Mouse (Mus musculus) adrenal gland, postnatal 25 days (tissue): Measurements from ENCODE around the gene Shisa5. TPM values are rescaled to one million over a fixed set of nuclear protein-coding genes. Genes with fewer than 3 reads are reported as not detected.

Experiments
- DNase-seq: peaks from one replicate; pipeline ENCODE4 v3.0.0; 2021; ENCODE audit warnings: mixed read lengths
- total RNA-seq: library from RNA; stranded (reverse); gene quantifications from 2 replicates; pipeline ENCODE4 v1.2.3, GENCODE M21; 2021

Shisa5 gene
- total RNA-seq, 1 experiment from 2014 or later, result 119 TPM

DNA sequence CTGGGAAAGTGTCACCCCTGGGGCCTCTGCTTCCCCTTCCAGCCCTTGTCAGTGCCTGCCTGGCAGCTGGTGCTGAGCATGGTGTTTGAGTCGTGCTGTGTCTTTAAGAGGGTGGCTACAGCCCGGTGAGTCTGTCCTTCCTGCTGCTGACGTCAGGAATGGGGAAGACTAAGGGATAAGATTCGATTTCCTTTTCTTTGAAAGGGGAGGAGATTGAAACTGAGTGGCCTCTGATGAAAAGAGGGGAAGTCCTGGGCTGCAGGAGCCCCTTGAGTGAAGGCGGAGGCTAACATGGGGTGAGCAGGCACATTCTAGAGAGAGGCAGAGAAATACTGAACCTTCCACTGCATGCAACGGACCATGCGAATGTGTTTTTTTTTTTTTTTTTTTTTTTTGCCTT, 16.3 kb downstream of the Shisa5 start:
- DNase-seq, result peak; percentile 58

DNA sequence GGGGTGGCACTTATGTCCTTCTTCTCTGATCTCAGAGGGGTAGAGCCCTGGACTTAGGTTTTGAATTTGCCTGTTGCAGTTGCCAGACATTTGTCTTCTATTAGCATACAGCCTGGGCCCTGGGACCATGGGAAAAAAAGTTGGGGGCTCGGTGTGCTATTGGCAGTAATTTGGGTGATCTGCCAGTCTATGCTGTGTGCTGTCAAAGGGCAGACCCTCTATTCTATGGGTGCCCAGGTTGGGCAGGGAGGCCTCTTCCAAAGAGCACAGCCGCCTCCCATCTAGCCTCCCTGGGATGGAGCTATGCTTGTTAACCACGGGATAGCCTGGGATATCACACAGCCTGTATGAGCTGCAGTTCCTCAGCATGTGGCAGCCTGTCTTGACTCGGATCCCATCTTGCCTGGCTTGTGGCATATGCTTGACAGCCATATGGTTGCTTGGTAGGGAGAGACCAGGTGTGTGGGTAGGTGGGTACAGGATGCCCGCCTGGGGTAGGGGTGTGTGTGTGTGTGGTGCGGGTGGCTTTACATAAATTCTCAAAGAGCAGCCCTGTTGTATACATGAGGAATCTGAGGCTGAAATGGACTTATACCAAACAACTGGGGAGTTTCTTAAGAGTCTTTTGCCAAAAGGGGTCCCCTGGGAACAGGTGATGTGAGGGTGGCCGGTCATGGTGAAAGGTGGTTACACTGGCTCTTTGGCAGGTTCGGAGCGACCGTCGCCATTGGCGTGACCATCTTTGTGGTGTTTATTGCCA, 17.1 kb downstream of the Shisa5 start:
- DNase-seq, result no peak

- DNase-seq, result no peak
Measured at GRCm38 (mm10) chr9:109056081-109056690, 17.8 kb downstream of the Shisa5 start.

DNA sequence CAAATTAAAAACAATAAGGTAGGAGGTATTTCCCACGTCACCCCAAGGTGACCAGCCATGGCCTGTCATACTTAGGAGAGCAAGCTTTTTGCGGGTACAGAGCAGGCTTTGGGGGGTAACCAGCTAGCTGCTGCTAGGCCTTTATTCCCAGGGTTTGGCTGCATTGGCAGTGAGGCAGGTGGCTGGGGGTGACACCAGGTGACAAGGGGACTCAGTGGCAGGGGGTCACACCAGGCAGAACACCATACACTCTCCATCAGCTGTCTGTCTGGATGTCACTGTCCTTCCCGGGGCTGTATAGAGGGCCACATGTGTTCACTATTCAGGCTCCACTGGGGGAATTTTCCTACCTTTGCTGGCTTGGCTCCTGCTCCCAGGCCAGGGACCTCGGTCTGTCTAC, 18.6 kb downstream of the Shisa5 start:
- no peak for DNase-seq

DNA sequence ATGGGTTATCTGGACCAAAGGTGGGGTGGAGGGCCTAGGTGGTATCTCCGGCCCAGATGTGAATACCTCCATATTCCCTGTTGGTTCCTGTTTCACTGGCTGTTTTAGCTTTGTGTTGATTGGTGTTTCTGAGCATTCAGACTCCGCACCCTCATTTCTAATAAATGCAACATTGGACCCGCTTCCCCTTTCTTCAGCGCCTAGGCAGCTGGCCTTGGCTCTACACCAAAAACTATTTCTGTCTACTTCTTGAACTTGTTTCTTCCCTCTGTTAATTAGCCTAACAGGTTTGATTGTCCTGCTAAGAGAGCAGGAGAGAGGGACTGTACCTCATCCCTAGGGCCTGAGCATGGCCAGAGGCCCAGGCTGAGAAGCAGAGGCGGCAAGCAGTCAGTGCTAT, 19.2 kb downstream of the Shisa5 start:
- no peak for DNase-seq

DNA sequence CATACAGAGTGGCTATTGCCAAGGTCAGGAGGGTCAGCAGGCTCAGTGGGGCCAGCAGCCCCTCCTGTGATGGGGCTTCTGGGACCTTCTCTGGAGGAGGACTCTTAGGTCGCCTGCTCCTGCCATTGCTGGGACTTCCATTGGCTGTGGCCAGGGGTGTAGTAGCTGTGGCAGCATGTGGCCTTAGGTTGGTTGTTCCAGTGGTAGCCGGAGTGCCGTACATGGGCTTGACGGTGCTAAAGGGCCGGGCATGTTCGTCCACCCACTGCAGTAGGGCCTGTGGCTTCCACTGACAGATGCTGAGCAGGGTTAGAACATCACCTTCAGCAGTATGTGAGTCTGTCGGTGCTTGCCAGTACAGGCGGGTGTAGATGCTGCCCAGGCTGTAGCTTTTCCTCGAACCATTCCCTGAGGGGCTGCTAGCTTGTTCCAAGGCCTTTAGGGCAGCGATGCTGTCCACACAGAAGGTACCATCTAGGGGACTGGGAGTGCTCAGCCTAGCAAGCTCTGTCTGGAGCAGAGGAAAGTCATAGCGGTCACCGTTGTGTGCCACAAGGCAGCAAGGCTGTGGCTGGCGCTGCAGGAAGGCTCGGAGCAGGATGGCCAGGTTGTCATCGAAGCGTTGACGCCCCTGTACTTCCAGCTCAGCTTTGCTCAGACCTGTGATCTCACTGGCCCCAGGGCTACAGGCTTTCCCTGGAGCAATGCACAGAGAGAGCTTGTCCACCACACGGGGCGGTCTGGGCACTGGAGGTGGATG, 19.8 kb downstream of the Shisa5 start:
- DNase-seq, result no peak

DNA sequence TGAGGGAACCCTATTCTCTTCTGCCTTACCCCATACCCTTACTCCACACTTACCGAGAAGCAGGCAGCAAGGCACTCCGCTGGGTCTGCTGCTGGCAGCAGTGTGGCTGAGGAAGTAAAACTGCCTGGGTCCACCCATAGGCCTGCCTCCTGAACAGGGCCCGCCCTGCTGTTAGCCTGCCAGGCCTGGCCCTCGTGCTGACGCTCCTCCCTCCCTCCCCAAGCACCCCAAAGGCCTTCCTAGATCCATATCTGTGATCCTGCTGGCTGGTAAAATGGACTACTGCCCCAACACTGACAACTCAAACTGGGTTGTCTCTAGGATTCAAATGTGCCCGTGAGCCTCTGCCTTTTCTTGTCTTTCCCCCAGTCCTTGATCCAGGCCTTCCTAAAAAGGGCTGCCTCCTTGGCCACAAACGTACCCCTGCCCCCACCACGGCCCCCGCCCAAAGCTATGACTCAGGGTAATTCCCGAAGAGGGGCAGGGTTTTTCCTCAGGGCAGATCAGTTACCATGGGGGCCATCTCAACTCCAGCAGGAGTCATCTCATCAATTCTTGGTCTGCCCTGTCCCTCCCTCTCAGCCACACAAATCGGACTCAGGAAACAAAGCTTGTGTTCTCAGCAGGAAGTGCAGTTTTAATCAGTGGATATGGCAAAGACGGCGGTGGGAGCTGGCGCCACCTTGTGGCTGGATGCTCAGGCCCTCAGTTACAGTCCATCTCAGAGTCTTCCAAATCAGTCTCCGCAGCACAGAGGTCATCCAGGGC, 21.0 kb downstream of the Shisa5 start, which contains the start of gene Trex1:
TSS of gene Trex1 (minus strand) at position 599 of the 768 bp plus-strand sequence.
- peak; percentile 90 for DNase-seq

GRCm38 (mm10) chr9:109060184-109060897, 22.0 kb downstream of the Shisa5 start:
- DNase-seq, result no peak

GRCm38 (mm10) chr9:109060898-109061295, 22.5 kb downstream of the Shisa5 start:
- no peak for DNase-seq

- no peak for DNase-seq
Measured at GRCm38 (mm10) chr9:109068095-109068735, 29.9 kb downstream of the Shisa5 start.

DNA sequence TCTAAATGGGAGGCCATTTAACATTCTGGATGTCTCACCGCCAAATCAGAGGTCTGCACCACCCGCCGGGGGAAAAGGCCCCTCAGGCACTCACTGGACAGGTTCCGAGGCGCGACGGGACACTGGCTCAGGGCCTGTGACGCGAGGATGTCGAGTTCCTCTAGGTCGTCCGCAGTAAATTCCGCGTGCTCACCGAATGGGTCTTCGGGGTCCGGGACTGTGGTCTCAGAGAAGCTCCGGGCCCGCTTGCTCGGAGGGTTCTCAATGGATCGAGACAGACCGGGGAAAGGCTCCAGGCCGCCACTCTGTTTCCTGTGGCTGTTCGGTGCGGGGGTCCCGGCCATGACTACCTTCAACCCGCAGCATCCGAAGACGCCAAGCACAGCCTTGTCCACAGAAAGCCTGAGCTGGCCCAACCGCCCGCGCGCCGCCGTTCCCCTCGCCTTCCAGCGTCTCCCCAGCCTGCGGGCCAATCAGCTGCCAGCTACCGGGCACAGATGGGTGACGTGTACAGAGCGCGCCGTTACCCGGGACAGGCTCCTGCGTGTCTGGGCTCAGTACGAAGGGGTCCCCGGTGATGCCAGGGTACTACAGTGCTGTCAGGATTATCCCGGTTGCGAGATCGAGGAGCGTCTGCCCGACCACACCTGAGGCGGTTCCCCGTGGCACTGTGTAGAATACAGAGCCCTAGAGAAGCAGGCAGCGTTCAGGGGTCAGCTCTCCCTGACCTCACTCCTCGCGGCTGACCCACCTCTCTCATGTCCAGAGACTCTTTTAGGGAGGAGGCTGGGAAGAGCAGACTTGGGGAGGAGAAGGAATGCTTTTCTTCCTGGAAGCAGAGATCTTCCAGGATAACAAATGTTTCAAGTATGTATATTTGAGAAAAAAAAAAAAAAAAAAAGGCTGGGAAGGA, 35.6 kb downstream of the Shisa5 start, which contains the start of gene Atrip:
TSS of gene Atrip (minus strand) at position 464 of the 913 bp plus-strand sequence.
- DNase-seq, result peak; percentile 95

GRCm38 (mm10) chr9:109080516-109080915, 42.2 kb downstream of the Shisa5 start:
- DNase-seq, result no peak

GRCm38 (mm10) chr9:109081749-109082123, 43.4 kb downstream of the Shisa5 start:
- DNase-seq, result no peak

DNA sequence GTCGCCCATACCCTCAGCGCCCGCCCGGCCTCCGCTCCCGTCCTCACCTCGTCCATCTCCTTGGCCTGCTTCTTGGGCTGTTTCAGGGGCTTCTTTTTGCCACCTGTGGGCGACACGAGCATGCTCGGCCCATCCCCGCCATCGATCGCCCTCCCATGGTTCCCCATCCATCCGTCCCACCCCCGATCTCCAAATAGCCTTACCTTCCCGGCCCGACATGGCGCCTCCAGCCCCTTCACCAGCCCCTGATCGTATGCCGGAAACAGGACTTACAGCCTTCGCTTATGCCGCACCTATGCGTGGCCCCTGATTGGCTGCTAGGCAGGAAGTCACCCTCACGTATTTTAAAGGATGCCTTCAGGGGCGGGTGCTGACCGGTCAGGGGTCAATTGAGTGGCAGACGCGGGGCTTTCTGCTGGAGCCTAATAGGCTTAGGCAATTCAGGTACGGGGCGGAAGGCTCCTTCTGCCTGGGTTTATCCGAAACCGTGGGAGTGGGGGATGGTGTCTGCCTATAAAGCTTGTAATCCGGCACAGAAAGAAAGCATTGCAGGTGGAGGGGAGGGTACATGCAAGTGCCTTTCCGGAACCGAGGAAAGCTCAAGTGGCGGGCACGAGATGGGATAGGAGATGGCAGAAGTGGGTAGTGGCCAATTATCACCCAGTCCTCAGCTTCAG, 43.9 kb downstream of the Shisa5 start, which contains the start of the genes Ccdc51 and Tma7:
TSS of gene Ccdc51 (plus strand) at position 370 of the 677 bp plus-strand sequence.
TSS of gene Tma7 (minus strand) at position 464 of the 677 bp plus-strand sequence.
- peak; percentile 86 for DNase-seq

GRCm38 (mm10) chr9:109084922-109085321, 46.6 kb downstream of the Shisa5 start:
- DNase-seq, result no peak

GRCm38 (mm10) chr9:109087987-109088386, 49.6 kb downstream of the Shisa5 start:
- no peak for DNase-seq

DNA sequence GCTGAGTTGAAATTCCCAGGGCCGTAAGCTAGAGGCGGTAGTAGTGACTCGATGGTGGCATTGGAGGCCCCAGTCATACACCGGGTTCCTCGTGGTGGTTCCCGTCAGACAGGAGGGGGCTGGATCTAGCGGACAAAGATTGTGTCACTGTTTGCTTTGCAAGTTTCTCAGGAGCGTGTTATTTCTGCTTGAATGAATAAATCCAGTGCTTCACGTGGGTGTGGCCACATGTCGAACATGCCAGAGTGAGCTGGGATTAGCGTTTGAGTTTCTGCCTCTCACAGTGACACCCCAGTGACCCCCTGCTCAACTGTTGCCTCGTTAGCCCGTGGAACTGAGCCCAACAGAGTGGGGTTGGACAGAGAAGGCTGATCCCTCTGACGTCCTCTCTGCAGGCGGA, 52.1 kb downstream of the Shisa5 start:
- DNase-seq, result no peak

DNA sequence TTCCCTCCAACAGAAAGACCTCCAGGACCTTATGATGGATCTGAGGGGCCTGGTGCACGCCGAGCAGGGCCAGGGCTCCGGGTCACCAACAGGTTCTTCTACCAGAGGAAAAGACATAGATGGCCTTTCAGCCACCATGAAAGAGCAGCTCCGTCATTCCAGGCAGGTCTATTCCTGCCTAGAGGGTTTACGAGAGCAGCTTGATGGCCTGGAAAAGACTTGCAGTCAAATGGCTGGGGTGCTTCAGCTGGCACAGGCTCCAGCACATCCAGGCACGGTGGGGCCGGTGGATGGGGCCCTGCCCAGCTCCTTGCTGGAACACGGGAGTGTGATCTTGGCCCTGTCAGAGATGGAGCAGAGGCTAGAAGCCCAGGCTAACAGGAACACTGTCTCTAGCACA, 53.4 kb downstream of the Shisa5 start:
- no peak for DNase-seq

GRCm38 (mm10) chr9:109092799-109093198, 54.4 kb downstream of the Shisa5 start:
- no peak for DNase-seq
